Mouse (Mus musculus) MEL (cell line): ENCODE measurements around the gene Tshr. TPM values are rescaled to one million over a fixed set of nuclear protein-coding genes. Genes with fewer than 3 reads are reported as not detected.
A peak's percentile ranks its signal among the peaks of the same experiment; 100 is the strongest.

Source experiments
- DNase-seq: peaks from one replicate; pipeline ENCODE4 v3.0.0; 2011; ENCODE audit warnings: low read depth, low spot score
- H3K27ac ChIP-seq: 2 replicates; pipeline ENCODE4 v1.5.1; 2012; ENCODE audit warnings: low read depth, mild to moderate bottlenecking, control low read depth, low read length, moderate library complexity; ENCODE audit not compliant: control insufficient read depth
- H3K27me3 ChIP-seq, 2 experiments: fragments of 150-350 bp in 1 of 2; sonication (generic) in 1 of 2; 2 replicates each; pipeline ENCODE4 v1.6.1; 2012; ENCODE audit warnings: low read length in 2 of 2, mild to moderate bottlenecking in 2 of 2, improper control_type of control experiment in 1 of 2, moderate library complexity in 1 of 2; ENCODE audit not compliant: insufficient read depth in 2 of 2, control insufficient read depth in 1 of 2
- H3K36me3 ChIP-seq, 2 experiments: 2 replicates each; pipeline ENCODE4 v1.6.1; 2012 to 2014; ENCODE audit warnings: low read length in 2 of 2, improper control_type of control experiment in 1 of 2, inconsistent platforms in 1 of 2, mild to moderate bottlenecking in 1 of 2; ENCODE audit not compliant: insufficient read depth in 2 of 2, control insufficient read depth in 1 of 2
- H3K4me1 ChIP-seq, 2 experiments: fragments of 150-350 bp in 1 of 2; sonication (generic) in 1 of 2; 2 replicates each; pipeline ENCODE4 v1.6.1; 2012; ENCODE audit warnings: low read length in 2 of 2, improper control_type of control experiment in 1 of 2, mild to moderate bottlenecking in 1 of 2; ENCODE audit not compliant: insufficient read depth in 2 of 2, control insufficient read depth in 1 of 2
- H3K4me3 ChIP-seq, 2 experiments: fragments of 150-350 bp in 1 of 2; sonication (generic) in 1 of 2; 2 replicates each; pipeline ENCODE4 v1.5.1; 2012; ENCODE audit warnings: low read depth in 2 of 2, low read length in 2 of 2, mild to moderate bottlenecking in 2 of 2, moderate library complexity in 2 of 2, control low read depth in 1 of 2, improper control_type of control experiment in 1 of 2; ENCODE audit not compliant: control insufficient read depth in 1 of 2, insufficient read depth in 1 of 2
- H3K79me2 ChIP-seq: 2 replicates; pipeline ENCODE4 v1.6.1; 2012; ENCODE audit warnings: mild to moderate bottlenecking, low read length, moderate library complexity; ENCODE audit not compliant: control insufficient read depth, poor library complexity, insufficient read depth
- H3K9ac ChIP-seq: 2 replicates; pipeline ENCODE4 v1.6.1; 2012; ENCODE audit warnings: low read depth, mild to moderate bottlenecking, control low read depth, low read length, moderate library complexity; ENCODE audit not compliant: control insufficient read depth, poor library complexity, severe bottlenecking
- H3K9me3 ChIP-seq: fragments of 150-350 bp; sonication (generic); replicated peaks from 2 replicates; pipeline ENCODE4 v1.6.1; 2012; ENCODE audit warnings: mild to moderate bottlenecking, low read length, improper control_type of control experiment, moderate library complexity; ENCODE audit not compliant: insufficient read depth
- BHLHE40 ChIP-seq: IDR thresholded peaks from 2 replicates; pipeline ENCODE4 v1.6.1; 2012; ENCODE audit warnings: low read depth, mild to moderate bottlenecking, inconsistent platforms, low read length, improper control_type of control experiment, borderline replicate concordance
- CHD1 ChIP-seq: IDR thresholded peaks from 2 replicates; pipeline ENCODE4 v1.6.1; 2012; ENCODE audit warnings: low read depth, mild to moderate bottlenecking, inconsistent platforms, low read length, improper control_type of control experiment
- CHD2 ChIP-seq: IDR thresholded peaks from 2 replicates; pipeline ENCODE4 v1.6.1; 2011; ENCODE audit warnings: low read length, improper control_type of control experiment
- CTCF ChIP-seq, 3 experiments: IDR thresholded peaks in 2 of 3; conservative IDR thresholded peaks in 1 of 3; 2 replicates each; pipeline ENCODE4 v1.5.1; 2011 to 2012; ENCODE audit warnings: low read length in 3 of 3, low read depth in 2 of 3, mild to moderate bottlenecking in 2 of 3, improper control_type of control experiment in 1 of 3, inconsistent platforms in 1 of 3, mixed read lengths in 1 of 3, moderate library complexity in 1 of 3; ENCODE audit not compliant: control insufficient read depth in 1 of 3, insufficient read depth in 1 of 3, poor library complexity in 1 of 3, severe bottlenecking in 1 of 3
- E2F4 ChIP-seq: IDR thresholded peaks from 2 replicates; pipeline ENCODE4 v1.6.1; 2011; ENCODE audit warnings: low read depth, low read length, improper control_type of control experiment, borderline replicate concordance
- ELF1 ChIP-seq: IDR thresholded peaks from 2 replicates; pipeline ENCODE4 v1.6.1; 2014; ENCODE audit warnings: low read depth, mild to moderate bottlenecking, inconsistent platforms, low read length, improper control_type of control experiment, moderate library complexity
- EP300 ChIP-seq, 2 experiments: IDR thresholded peaks; 2 replicates each; pipeline ENCODE4 v1.6.1; 2011; ENCODE audit warnings: improper control_type of control experiment in 2 of 2, low read length in 2 of 2, low read depth in 1 of 2, mild to moderate bottlenecking in 1 of 2
- ETS1 ChIP-seq: IDR thresholded peaks from 2 replicates; pipeline ENCODE4 v1.6.1; 2012; ENCODE audit warnings: low read depth, mild to moderate bottlenecking, inconsistent platforms, low read length, improper control_type of control experiment, moderate library complexity
- GABPA ChIP-seq: IDR thresholded peaks from 2 replicates; pipeline ENCODE4 v1.6.1; 2012; ENCODE audit warnings: low read depth, mild to moderate bottlenecking, inconsistent platforms, low read length, improper control_type of control experiment, moderate library complexity
- GATA1 ChIP-seq: IDR thresholded peaks from 2 replicates; pipeline ENCODE4 v1.6.1; 2011; ENCODE audit warnings: low read depth, low read length, improper control_type of control experiment
- HCFC1 ChIP-seq: IDR thresholded peaks from 2 replicates; pipeline ENCODE4 v1.6.1; 2012; ENCODE audit warnings: low read depth, mild to moderate bottlenecking, inconsistent platforms, low read length, improper control_type of control experiment, moderate library complexity
- JUND ChIP-seq: IDR thresholded peaks from 2 replicates; pipeline ENCODE4 v1.6.1; 2011; ENCODE audit warnings: low read depth, mild to moderate bottlenecking, improper control_type of control experiment, low read length
- KAT2A ChIP-seq: conservative IDR thresholded peaks from 2 replicates; pipeline ENCODE4 v1.6.1; 2012; ENCODE audit warnings: low read depth, low read length, improper control_type of control experiment, inconsistent platforms
- MAFK ChIP-seq: IDR thresholded peaks from 2 replicates; pipeline ENCODE4 v1.6.1; 2011; ENCODE audit warnings: low read depth, mild to moderate bottlenecking, low read length, improper control_type of control experiment, borderline replicate concordance
- MAX ChIP-seq: IDR thresholded peaks from 2 replicates; pipeline ENCODE4 v1.6.1; 2011; ENCODE audit warnings: low read length, improper control_type of control experiment
- MEF2A ChIP-seq: IDR thresholded peaks from 2 replicates; pipeline ENCODE4 v1.6.1; 2014; ENCODE audit warnings: low read depth, mild to moderate bottlenecking, inconsistent platforms, low read length, improper control_type of control experiment; ENCODE audit not compliant: poor library complexity, insufficient replicate concordance, severe bottlenecking; ENCODE audit errors: extremely low read depth
- MXI1 ChIP-seq: IDR thresholded peaks from 2 replicates; pipeline ENCODE4 v1.6.1; 2011; ENCODE audit warnings: mild to moderate bottlenecking, low read depth, low read length, improper control_type of control experiment
- MYB ChIP-seq: IDR thresholded peaks from 2 replicates; pipeline ENCODE4 v1.6.1; 2011; ENCODE audit warnings: mild to moderate bottlenecking, low read depth, low read length, improper control_type of control experiment
- MYC ChIP-seq: IDR thresholded peaks from 2 replicates; pipeline ENCODE4 v1.6.1; 2011; ENCODE audit warnings: low read depth, mild to moderate bottlenecking, low read length, improper control_type of control experiment, moderate library complexity
- NELFE ChIP-seq: IDR thresholded peaks from 2 replicates; pipeline ENCODE4 v1.6.1; 2011; ENCODE audit warnings: low read depth, low read length, improper control_type of control experiment
- NRF1 ChIP-seq: IDR thresholded peaks from 2 replicates; pipeline ENCODE4 v1.6.1; 2014; ENCODE audit warnings: low read depth, mild to moderate bottlenecking, inconsistent platforms, low read length, improper control_type of control experiment, moderate library complexity; ENCODE audit not compliant: poor library complexity, insufficient read depth, severe bottlenecking
- POLR2A ChIP-seq, 2 experiments: IDR thresholded peaks; 2 replicates each; pipeline ENCODE4 v1.6.1; 2011 to 2012; ENCODE audit warnings: low read length in 2 of 2, mild to moderate bottlenecking in 2 of 2, control low read depth in 1 of 2, improper control_type of control experiment in 1 of 2, low read depth in 1 of 2, moderate library complexity in 1 of 2; ENCODE audit not compliant: control insufficient read depth in 1 of 2, insufficient read depth in 1 of 2, poor library complexity in 1 of 2
- POLR2AphosphoS2 ChIP-seq: IDR thresholded peaks from 2 replicates; pipeline ENCODE4 v1.6.1; 2011; ENCODE audit warnings: low read length, improper control_type of control experiment
- POLR2AphosphoS5 ChIP-seq: IDR thresholded peaks from 2 replicates; pipeline ENCODE4 v1.6.1; 2012; ENCODE audit warnings: low read depth, borderline replicate concordance, mild to moderate bottlenecking, inconsistent platforms, low read length, moderate library complexity, mixed read lengths
- RAD21 ChIP-seq: IDR thresholded peaks from 2 replicates; pipeline ENCODE4 v1.6.1; 2011; ENCODE audit warnings: mild to moderate bottlenecking, low read depth, low read length, improper control_type of control experiment
- RCOR1 ChIP-seq: IDR thresholded peaks from 2 replicates; pipeline ENCODE4 v1.6.1; 2012; ENCODE audit warnings: low read depth, mild to moderate bottlenecking, inconsistent platforms, low read length, improper control_type of control experiment
- SIN3A ChIP-seq: IDR thresholded peaks from 2 replicates; pipeline ENCODE4 v1.6.1; 2012; ENCODE audit warnings: low read length, improper control_type of control experiment, inconsistent platforms
- TAL1 ChIP-seq: IDR thresholded peaks from 2 replicates; pipeline ENCODE4 v1.6.1; 2012; ENCODE audit warnings: mild to moderate bottlenecking, inconsistent platforms, low read length, moderate library complexity, mixed read lengths
- TBP ChIP-seq: IDR thresholded peaks from 2 replicates; pipeline ENCODE4 v1.8.0; 2011; ENCODE audit warnings: low read depth, low read length, improper control_type of control experiment
- TCF12 ChIP-seq: IDR thresholded peaks from 2 replicates; pipeline ENCODE4 v1.6.1; 2014; ENCODE audit warnings: low read depth, mild to moderate bottlenecking, inconsistent platforms, low read length, improper control_type of control experiment, moderate library complexity
- UBTF ChIP-seq: IDR thresholded peaks from 2 replicates; pipeline ENCODE4 v1.6.1; 2012; ENCODE audit warnings: low read depth, mild to moderate bottlenecking, inconsistent platforms, low read length, improper control_type of control experiment, moderate library complexity, borderline replicate concordance; ENCODE audit not compliant: insufficient read depth
- USF1 ChIP-seq: IDR thresholded peaks from 2 replicates; pipeline ENCODE4 v1.6.1; 2014; ENCODE audit warnings: low read depth, mild to moderate bottlenecking, inconsistent platforms, low read length, improper control_type of control experiment, moderate library complexity
- USF2 ChIP-seq, 2 experiments: IDR thresholded peaks; 2 replicates each; pipeline ENCODE4 v1.6.1; 2011 to 2012; ENCODE audit warnings: improper control_type of control experiment in 2 of 2, low read length in 2 of 2, borderline replicate concordance in 1 of 2, inconsistent platforms in 1 of 2, low read depth in 1 of 2, mild to moderate bottlenecking in 1 of 2; ENCODE audit not compliant: insufficient read depth in 1 of 2
- ZC3H11A ChIP-seq: IDR thresholded peaks from 2 replicates; pipeline ENCODE4 v1.6.1; 2012; ENCODE audit warnings: low read depth, mild to moderate bottlenecking, inconsistent platforms, low read length, improper control_type of control experiment
- ZKSCAN1 ChIP-seq: IDR thresholded peaks from 2 replicates; pipeline ENCODE4 v1.6.1; 2012; ENCODE audit warnings: low read depth, mild to moderate bottlenecking, inconsistent platforms, low read length, improper control_type of control experiment, moderate library complexity
- ZNF384 ChIP-seq: IDR thresholded peaks from 2 replicates; pipeline ENCODE4 v1.6.1; 2012; ENCODE audit warnings: low read depth, mild to moderate bottlenecking, inconsistent platforms, low read length, improper control_type of control experiment
- polyA plus RNA-seq, 2 experiments: library from polyadenylated mRNA; stranded (reverse) in 1 of 2; unstranded in 1 of 2; fragments of >175 nt in 1 of 2; fragments of >200 nt in 1 of 2; gene quantifications; 2 replicates each; pipeline versions ENCODE4 v1.2.1 to v1.2.4; 2012; ENCODE audit warnings: low replicate concordance in 2 of 2, low read depth in 1 of 2; ENCODE audit not compliant: insufficient read length in 2 of 2, insufficient read depth in 1 of 2, missing spikeins in 1 of 2
- total RNA-seq: library from RNA; depleted of rRNA; stranded (reverse); fragments of 300-350 nt; gene quantifications from 2 replicates; pipeline ENCODE4 v1.2.3, GENCODE M21; 2012

Gene Tshr
- total and polyA plus RNA-seq, 3 experiments = not detected

DNA sequence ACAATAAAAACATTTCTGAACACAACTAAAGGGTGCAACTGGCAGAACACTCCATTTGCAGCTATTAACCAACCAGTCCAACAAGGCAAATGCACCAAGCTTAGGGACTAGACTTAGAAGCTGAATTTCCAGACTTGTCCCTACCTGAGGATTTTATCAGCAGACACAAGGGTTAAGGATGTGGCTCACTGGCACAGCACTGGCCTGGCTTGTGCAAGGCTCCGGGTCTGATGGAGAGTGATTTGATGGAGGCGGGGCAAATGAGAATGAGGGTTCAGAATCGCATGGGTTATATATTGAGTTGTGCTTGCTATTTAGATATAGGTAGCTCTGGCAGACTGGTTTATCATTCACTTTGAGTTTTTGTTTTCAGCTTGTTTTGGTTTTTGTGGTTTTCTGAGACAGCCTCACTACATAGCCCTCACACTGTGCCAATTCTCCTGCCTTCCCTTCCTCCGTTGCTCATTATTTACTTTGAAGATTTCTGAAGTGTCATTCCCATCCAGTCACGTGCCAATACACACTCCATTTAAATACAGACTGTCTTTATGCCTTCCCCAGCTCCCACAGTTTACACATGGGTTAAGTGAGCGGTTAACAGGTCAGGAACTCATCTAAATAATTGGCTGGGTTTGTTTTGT is 198.1 kb downstream of the Tshr start:
- Histone ChIP-seq H3K27ac (peak overlapping the region; percentile 31; the same call in 1 of the 2 replicates), H3K79me2 (peaks cover 36% of the 10 kb centered on the region), H3K9me3 (no peaks in the 10 kb centered on the region), H3K4me1 (peaks cover 34 to 43% of the 10 kb centered on the region in 2 experiments), H3K9ac (no peak overlapping the region; the same call in none of the 2 replicates), H3K27me3 (no peaks in the 10 kb centered on the region), H3K4me3 (peak overlapping the region in 1 of 2 experiments; percentile 57; a peak in 2 of 4 replicates), H3K36me3 (peaks cover 28 to 69% of the 10 kb centered on the region in 2 experiments)
- DNase-seq = peak; percentile 40
- no peak for TF ChIP-seq POLR2AphosphoS5
- no peak for TF ChIP-seq CHD2
- TF ChIP-seq POLR2A (IDR thresholded peaks at IDR 0.05; ENCODE audit: control insufficient read depth in 1 of 2, insufficient read depth in 1 of 2, low read depth in 1 of 2, low read length in 2 of 2, poor library complexity in 1 of 2) = no peak
- no peak for TF ChIP-seq UBTF
- 0 out of 2 replicates have a peak, but pooled peaks have one; percentile 6 for TF ChIP-seq TCF12
- peak; percentile 41; the same call in 1 of the 2 replicates for TF ChIP-seq RCOR1
- TF ChIP-seq GABPA = no peak
- TF ChIP-seq RAD21 = no peak
- TF ChIP-seq JUND = no peak
- no peak for TF ChIP-seq NELFE
- no peak for TF ChIP-seq TBP
- no peak for TF ChIP-seq GATA1
- no peak for TF ChIP-seq CTCF (IDR thresholded peaks at IDR 0.05 in 2 of 3, conservative IDR thresholded peaks at IDR 0.05 in 1 of 3; ENCODE audit: control insufficient read depth in 1 of 3, insufficient read depth in 1 of 3, low read depth in 2 of 3, low read length in 3 of 3, poor library complexity in 1 of 3, severe bottlenecking in 1 of 3)
- no peak for TF ChIP-seq E2F4
- peak; percentile 38; the same call in 1 of the 2 replicates for TF ChIP-seq MAX
- TF ChIP-seq MYC = 0 out of 2 replicates have a peak, but pooled peaks have one; percentile 33
- TF ChIP-seq ZNF384 = no peak
- TF ChIP-seq MEF2A = no peak
- TF ChIP-seq KAT2A = no peak
- no peak for TF ChIP-seq ZC3H11A
- peak; percentile 79 for TF ChIP-seq ZKSCAN1
- no peak; the same call in 1 of the 2 replicates for TF ChIP-seq HCFC1
- no peak for TF ChIP-seq CHD1
- no peak for TF ChIP-seq MYB
- TF ChIP-seq EP300 (IDR thresholded peaks at IDR 0.05; ENCODE audit: low read depth in 1 of 2, low read length in 2 of 2) = no peak
- peak; percentile 86 for TF ChIP-seq USF1
- TF ChIP-seq MAFK = no peak
- peak; percentile 79 for TF ChIP-seq BHLHE40
- TF ChIP-seq USF2 (IDR thresholded peaks at IDR 0.05; ENCODE audit: borderline replicate concordance in 1 of 2, insufficient read depth in 1 of 2, low read depth in 1 of 2, low read length in 2 of 2) = 0 out of 4 replicates have a peak, but pooled peaks of 1 of the 2 experiments have one; percentile 33
- no peak for TF ChIP-seq ELF1
- peak; percentile 66; the same call in 1 of the 2 replicates for TF ChIP-seq MXI1
- no peak for TF ChIP-seq POLR2AphosphoS2
- TF ChIP-seq ETS1 = peak; percentile 64
- TF ChIP-seq SIN3A = peak; percentile 59
- TF ChIP-seq TAL1 = no peak
- no peak for TF ChIP-seq NRF1
